Mouse (Mus musculus) liver, embryonic 12.5 days (tissue): Measurements from ENCODE around the gene Cks2. TPM values are rescaled to one million over a fixed set of nuclear protein-coding genes. Genes with fewer than 3 reads are reported as not detected.

Experiments used
- ATAC-seq: fragments of 200-750 bp; cut with Nextera tagmentation; 2 replicates; pipeline ENCODE4 v1.8.0; 2017; ENCODE audit warnings: moderate number of reproducible peaks, mild to moderate bottlenecking, moderate library complexity
- H3K27ac ChIP-seq: fragments of 300-500 bp; sonication (generic); 2 replicates; pipeline ENCODE4 v1.5.1; 2016; ENCODE audit warnings: mild to moderate bottlenecking
- H3K27me3 ChIP-seq: fragments of 300-500 bp; sonication (generic); replicated peaks from 2 replicates; pipeline ENCODE4 v1.6.1; 2016; ENCODE audit warnings: mild to moderate bottlenecking, moderate library complexity
- H3K36me3 ChIP-seq: fragments of 300-500 bp; sonication (generic); 2 replicates; pipeline ENCODE4 v1.6.1; 2016; ENCODE audit warnings: mild to moderate bottlenecking, moderate library complexity
- H3K4me1 ChIP-seq: fragments of 300-500 bp; sonication (generic); 2 replicates; pipeline ENCODE4 v1.6.1; 2016
- H3K4me2 ChIP-seq: fragments of 300-500 bp; sonication (generic); 2 replicates; pipeline ENCODE4 v1.6.1; 2016; ENCODE audit warnings: mild to moderate bottlenecking, moderate library complexity
- H3K4me3 ChIP-seq: fragments of 300-500 bp; sonication (generic); 2 replicates; pipeline ENCODE4 v1.5.1; 2016; ENCODE audit warnings: mild to moderate bottlenecking, moderate library complexity
- H3K9ac ChIP-seq: fragments of 300-500 bp; sonication (generic); 2 replicates; pipeline ENCODE4 v1.6.1; 2016; ENCODE audit warnings: mild to moderate bottlenecking, moderate library complexity
- H3K9me3 ChIP-seq: fragments of 300-500 bp; sonication (generic); replicated peaks from 2 replicates; pipeline ENCODE4 v1.6.1; 2016; ENCODE audit warnings: mild to moderate bottlenecking, moderate library complexity
- WGBS: fragments of 180-500 bp; shearing (Covaris S2); methylation state at CpG from one replicate; pipeline ENCODE4 v1.1.7; 2016; ENCODE audit not compliant: insufficient replicate concordance; 5-methylcytosine and 5-hydroxymethylcytosine counted together
- polyA plus RNA-seq: library from polyadenylated mRNA; unstranded; fragments of >200 nt; fragmentation: Nextera tagmentation; extraction: Ambion mirVana; gene quantifications from 2 replicates; pipeline ENCODE4 v1.2.1, GENCODE M21; 2016

Cks2 gene
- polyA plus RNA-seq, 1 experiment from 2014 or later, result 413 TPM

- no peaks in the 10 kb centered on the region for H3K27me3 ChIP-seq
- H3K36me3 ChIP-seq, result peaks cover 66% of the 10 kb centered on the region
- WGBS, result 45% methylated on average over 3 of the region's 3 CpGs
- H3K4me1 ChIP-seq, result peaks cover 51% of the 10 kb centered on the region
- H3K9me3 ChIP-seq, result no peaks in the 10 kb centered on the region
- no peak overlapping the region for H3K9ac ChIP-seq
- no peak for ATAC-seq
- no peak overlapping the region for H3K4me2 ChIP-seq
- no peak overlapping the region for H3K27ac ChIP-seq
- no peak overlapping the region for H3K4me3 ChIP-seq
These were observed 43.7 kb downstream of the Cks2 start for GRCm38 (mm10) chr13:51688688-51689087.

DNA sequence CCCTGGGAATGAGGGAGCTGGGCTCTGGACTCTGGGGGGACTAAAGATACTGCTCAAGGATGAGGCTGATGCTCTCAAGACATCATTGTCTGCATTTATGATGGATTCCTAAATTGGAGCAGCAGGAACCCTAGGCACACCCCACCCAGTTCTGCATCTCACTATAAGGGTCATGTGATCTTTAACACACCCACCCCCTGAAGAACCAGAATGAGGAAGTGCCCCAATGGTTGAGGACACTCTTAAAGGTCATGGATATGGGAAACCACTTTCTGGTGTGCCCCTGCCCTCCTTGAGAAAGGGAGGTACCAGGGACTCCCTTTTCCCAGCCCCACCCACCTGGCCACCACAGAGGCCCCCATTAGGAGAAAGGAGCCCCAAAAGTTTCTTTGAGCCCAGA, 51.4 kb downstream of the Cks2 start:
- H3K27me3 ChIP-seq, result no peaks in the 10 kb centered on the region
- ATAC-seq, result no peak
- peaks cover 37% of the 10 kb centered on the region for H3K4me1 ChIP-seq
- no peak overlapping the region for H3K4me3 ChIP-seq
- no peak overlapping the region for H3K9ac ChIP-seq
- H3K27ac ChIP-seq, result no peak overlapping the region
- no peak overlapping the region for H3K4me2 ChIP-seq
- H3K9me3 ChIP-seq, result no peaks in the 10 kb centered on the region
- peaks cover 8% of the 10 kb centered on the region for H3K36me3 ChIP-seq

DNA sequence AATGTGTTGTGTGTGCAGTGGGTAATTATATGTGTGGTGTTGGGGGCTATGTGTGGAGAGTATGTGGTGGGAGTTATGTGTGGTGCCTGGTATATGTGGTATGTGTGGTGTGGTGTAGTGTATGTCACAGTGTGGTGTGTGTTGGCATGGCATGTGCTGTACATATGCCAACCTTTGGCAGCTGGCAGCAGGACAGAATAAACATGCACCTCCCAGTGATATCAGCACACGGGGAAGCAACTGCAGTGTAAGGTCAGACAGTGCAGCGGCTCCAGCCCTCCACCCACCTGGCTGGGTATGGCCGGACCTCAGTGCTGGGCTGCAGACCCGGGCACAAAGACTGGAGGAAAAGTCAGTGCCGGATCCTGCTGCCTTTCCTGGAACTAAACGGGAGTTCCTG, 52.4 kb downstream of the Cks2 start:
- 69% methylated on average over 6 of the region's 6 CpGs for WGBS
- Histone ChIP-seq H3K4me3 (no peak overlapping the region), H3K9ac (peak overlapping the region; percentile 33; the same call in 1 of the 2 replicates), H3K4me2 (peak overlapping the region; percentile 25; the same call in 1 of the 2 replicates), H3K4me1 (peaks cover 37% of the 10 kb centered on the region), H3K9me3 (no peaks in the 10 kb centered on the region), H3K27ac (peak overlapping the region; percentile 52; the same call in 1 of the 2 replicates), H3K27me3 (no peaks in the 10 kb centered on the region), H3K36me3 (peaks cover 14% of the 10 kb centered on the region)
- ATAC-seq, result 0 out of 2 replicates have a peak, but pooled peaks have one; percentile 17

GRCm38 (mm10) chr13:51697897-51698296, 52.9 kb downstream of the Cks2 start:
- H3K4me1 ChIP-seq, result peaks cover 37% of the 10 kb centered on the region
- peak overlapping the region; percentile 52; the same call in 1 of the 2 replicates for H3K27ac ChIP-seq
- H3K36me3 ChIP-seq, result peaks cover 17% of the 10 kb centered on the region
- H3K9me3 ChIP-seq, result no peaks in the 10 kb centered on the region
- 58% methylated on average over 4 of the region's 4 CpGs for WGBS
- peak overlapping the region; percentile 33 for H3K9ac ChIP-seq
- H3K27me3 ChIP-seq, result no peaks in the 10 kb centered on the region
- no peak overlapping the region for H3K4me3 ChIP-seq
- ATAC-seq, result peak; percentile 25; the same call in 1 of the 2 replicates
- H3K4me2 ChIP-seq, result peak overlapping the region; percentile 25

- Histone ChIP-seq H3K36me3 (peaks cover 21% of the 10 kb centered on the region), H3K4me3 (no peak overlapping the region), H3K9me3 (no peaks in the 10 kb centered on the region), H3K4me1 (peaks cover 37% of the 10 kb centered on the region), H3K4me2 (peak overlapping the region; percentile 25), H3K27me3 (no peaks in the 10 kb centered on the region), H3K9ac (peak overlapping the region; percentile 33; the same call in 1 of the 2 replicates), H3K27ac (peak overlapping the region; percentile 52; the same call in 1 of the 2 replicates)
- WGBS, result 33% methylated on average over 3 of the region's 3 CpGs
- peak; percentile 59; the same call in 1 of the 2 replicates for ATAC-seq
These were observed 53.3 kb downstream of the Cks2 start for GRCm38 (mm10) chr13:51698318-51698717.

Other genes with a start within 250 kb of the Cks2 start
- 4.8 and 5.5 TPM in 2 replicates for gene S1pr3, start 236.6 kb upstream of the Cks2 start, polyA plus RNA-seq
- gene Shc3, start 75.8 kb upstream of the Cks2 start, polyA plus RNA-seq, result not detected in 2 replicates
- 19.7 and 22.7 TPM in 2 replicates for gene Secisbp2, start 6.5 kb downstream of the Cks2 start, polyA plus RNA-seq
- gene Sema4d, start 148.5 kb downstream of the Cks2 start, polyA plus RNA-seq, result 10.8 TPM in 2 replicates
- 22.2 and 23.3 TPM in 2 replicates for gene Gadd45g, start 201.4 kb downstream of the Cks2 start, polyA plus RNA-seq